Mouse (Mus musculus): ENCODE data around the gene Pigu.

Gene Pigu

GRCm38 (mm10) chr2:155356971-155357591, at the start of gene Pigu:
Gene Pigu (minus strand): TSS chr2:155357430.
- peak; percentile 99 for DNase-seq (ENCODE audit: low read depth, low spot score)

- DNase-seq (ENCODE audit: low read depth, low spot score), result no peak
Observed at GRCm38 (mm10) chr2:155404635-155405034, 47.4 kb upstream of the Pigu start.

GRCm38 (mm10) chr2:155401926-155402325, 44.7 kb upstream of the Pigu start:
- no peak for DNase-seq (ENCODE audit: low read depth, low spot score)

- peak; percentile 29 for DNase-seq (ENCODE audit: low read depth, low spot score)
Observed at GRCm38 (mm10) chr2:155400276-155400675, 43.0 kb upstream of the Pigu start.

GRCm38 (mm10) chr2:155394586-155394985, 37.4 kb upstream of the Pigu start:
- DNase-seq (ENCODE audit: low read depth, low spot score), result no peak

- DNase-seq (ENCODE audit: low read depth, low spot score), result no peak
Observed at GRCm38 (mm10) chr2:155388573-155388972, 31.3 kb upstream of the Pigu start.

- no peak for DNase-seq (ENCODE audit: low read depth, low spot score)
Observed at GRCm38 (mm10) chr2:155387052-155387451, 29.8 kb upstream of the Pigu start.

GRCm38 (mm10) chr2:155386534-155386899, 29.3 kb upstream of the Pigu start:
- DNase-seq (ENCODE audit: low read depth, low spot score), result no peak

- no peak for DNase-seq (ENCODE audit: low read depth, low spot score)
Observed at GRCm38 (mm10) chr2:155385731-155386533, 28.7 kb upstream of the Pigu start.

GRCm38 (mm10) chr2:155385090-155385489, 27.9 kb upstream of the Pigu start:
- peak; percentile 93 for DNase-seq (ENCODE audit: low read depth, low spot score)

- DNase-seq (ENCODE audit: low read depth, low spot score), result peak; percentile 86
Observed at GRCm38 (mm10) chr2:155382791-155383438, 25.7 kb upstream of the Pigu start.

GRCm38 (mm10) chr2:155382332-155382700, 25.1 kb upstream of the Pigu start:
- DNase-seq (ENCODE audit: low read depth, low spot score), result no peak

GRCm38 (mm10) chr2:155381643-155382331, 24.6 kb upstream of the Pigu start:
- peak; percentile 96 for DNase-seq (ENCODE audit: low read depth, low spot score)

GRCm38 (mm10) chr2:155381060-155381437, 23.8 kb upstream of the Pigu start:
- no peak for DNase-seq (ENCODE audit: low read depth, low spot score)

- peak; percentile 50 for DNase-seq (ENCODE audit: low read depth, low spot score)
Observed at GRCm38 (mm10) chr2:155380261-155381059, 23.2 kb upstream of the Pigu start, which contains the start of gene Trp53inp2. Gene Trp53inp2 (plus strand): TSS chr2:155381059.

- DNase-seq (ENCODE audit: low read depth, low spot score), result no peak
Observed at GRCm38 (mm10) chr2:155376191-155376590, 19.0 kb upstream of the Pigu start.

GRCm38 (mm10) chr2:155374521-155374920, 17.3 kb upstream of the Pigu start:
- no peak for DNase-seq (ENCODE audit: low read depth, low spot score)

- no peak for DNase-seq (ENCODE audit: low read depth, low spot score)
Observed at GRCm38 (mm10) chr2:155373886-155374285, 16.7 kb upstream of the Pigu start.

GRCm38 (mm10) chr2:155373302-155373701, 16.1 kb upstream of the Pigu start:
- DNase-seq (ENCODE audit: low read depth, low spot score), result no peak

GRCm38 (mm10) chr2:155372451-155372850, 15.2 kb upstream of the Pigu start:
- DNase-seq (ENCODE audit: low read depth, low spot score), result no peak

- DNase-seq (ENCODE audit: low read depth, low spot score), result peak; percentile 66
Observed at GRCm38 (mm10) chr2:155369333-155369883, 12.2 kb upstream of the Pigu start.

Data from 3T3-L1 (cell line).